Mouse (Mus musculus) stomach, embryonic 14.5 days (tissue): ENCODE measurements around the gene Sash1. TPM values are rescaled to one million over a fixed set of nuclear protein-coding genes. Genes with fewer than 3 reads are reported as not detected.

ENCODE experiments used
- ATAC-seq: fragments of 200-750 bp; cut with Nextera tagmentation; 2 replicates; pipeline ENCODE4 v1.8.0; 2017; ENCODE audit warnings: low read depth, moderate TSS enrichment; ENCODE audit not compliant: insufficient number of reproducible peaks, insufficient read depth, low FRiP score
- H3K27ac ChIP-seq: fragments of 300-500 bp; sonication (generic); 2 replicates; pipeline ENCODE4 v1.5.1; 2014; ENCODE audit warnings: mild to moderate bottlenecking, low read length, moderate library complexity, mixed read lengths
- H3K27me3 ChIP-seq: fragments of 300-500 bp; sonication (generic); 2 replicates; pipeline ENCODE4 v1.6.1; 2014; ENCODE audit warnings: low read length, control low read depth, mixed read lengths; ENCODE audit not compliant: control insufficient read depth, insufficient read depth
- H3K36me3 ChIP-seq: fragments of 300-500 bp; sonication (generic); 2 replicates; pipeline ENCODE4 v1.6.1; 2014; ENCODE audit warnings: mild to moderate bottlenecking, control low read depth, low read length, moderate library complexity, mixed read lengths; ENCODE audit not compliant: control insufficient read depth, insufficient read depth
- H3K4me1 ChIP-seq: fragments of 300-500 bp; sonication (generic); 2 replicates; pipeline ENCODE4 v1.6.1; 2014; ENCODE audit warnings: low read length, control low read depth, mixed read lengths; ENCODE audit not compliant: control insufficient read depth, insufficient read depth
- H3K4me2 ChIP-seq: fragments of 300-500 bp; sonication (generic); replicated peaks from 2 replicates; pipeline ENCODE4 v1.6.1; 2014; ENCODE audit warnings: low read depth, low read length, control low read depth
- H3K4me3 ChIP-seq: fragments of 300-500 bp; sonication (generic); 2 replicates; pipeline ENCODE4 v1.5.1; 2014; ENCODE audit warnings: low read depth, low read length, control low read depth
- H3K9ac ChIP-seq: fragments of 300-500 bp; sonication (generic); replicated peaks from 2 replicates; pipeline ENCODE4 v1.6.1; 2014; ENCODE audit warnings: low read depth, mild to moderate bottlenecking, control low read depth, low read length, moderate library complexity, mixed read lengths
- H3K9me3 ChIP-seq: fragments of 300-500 bp; sonication (generic); 2 replicates; pipeline ENCODE4 v1.6.1; 2016; ENCODE audit warnings: low read depth, low read length, control low read depth; ENCODE audit not compliant: control insufficient read depth
- WGBS: fragments of 180-500 bp; shearing (Covaris S2); extraction: QIAGEN DNeasy Blood & Tissue Kit; methylation state at CpG from one replicate; pipeline ENCODE4 v1.1.7; 2014; 5-methylcytosine and 5-hydroxymethylcytosine counted together
- polyA plus RNA-seq: library from polyadenylated mRNA; unstranded; fragments of >200 nt; fragmentation: Nextera tagmentation; extraction: Ambion mirVana; gene quantifications from 2 replicates; pipeline ENCODE4 v1.2.1, GENCODE M21; 2014

Sash1 gene
- polyA plus RNA-seq, 1 experiment from 2014 or later, result 9.3 TPM

- Histone ChIP-seq H3K4me2 (no peak overlapping the region), H3K4me1 (no peaks in the 10 kb centered on the region), H3K36me3 (no peaks in the 10 kb centered on the region), H3K27me3 (no peaks in the 10 kb centered on the region), H3K4me3 (no peak overlapping the region), H3K9ac (no peak overlapping the region), H3K27ac (no peak overlapping the region), H3K9me3 (no peaks in the 10 kb centered on the region)
- ATAC-seq, result no peak
- WGBS, result 52% methylated on average over 4 of the region's 4 CpGs
These were observed 3.5 kb upstream of the Sash1 start for GRCm38 (mm10) chr10:8889341-8889740.

- Histone ChIP-seq H3K27ac (peak overlapping the region; percentile 96), H3K4me2 (peak overlapping the region; percentile 70), H3K36me3 (no peaks in the 10 kb centered on the region), H3K9me3 (no peaks in the 10 kb centered on the region), H3K9ac (peak overlapping the region; percentile 77), H3K27me3 (no peaks in the 10 kb centered on the region), H3K4me1 (peaks cover 14% of the 10 kb centered on the region), H3K4me3 (peak overlapping the region; percentile 82)
- 3% methylated on average over 14 of the region's 14 CpGs for WGBS
- no peak for ATAC-seq
These were observed 621 bp upstream of the Sash1 start for GRCm38 (mm10) chr10:8886528-8886854.

GRCm38 (mm10) chr10:8885201-8885600, 669 bp downstream of the Sash1 start:
- Histone ChIP-seq H3K4me3 (peak overlapping the region; percentile 82), H3K9me3 (no peaks in the 10 kb centered on the region), H3K36me3 (no peaks in the 10 kb centered on the region), H3K27me3 (no peaks in the 10 kb centered on the region), H3K9ac (peak overlapping the region; percentile 77), H3K4me2 (peak overlapping the region; percentile 70), H3K27ac (peak overlapping the region; percentile 96), H3K4me1 (peaks cover 16% of the 10 kb centered on the region)
- 3% methylated on average over 11 of the region's 11 CpGs for WGBS
- no peak for ATAC-seq

GRCm38 (mm10) chr10:8884565-8884964, 1.3 kb downstream of the Sash1 start:
- 52% methylated on average over 5 of the region's 5 CpGs for WGBS
- H3K9ac ChIP-seq, result no peak overlapping the region
- no peaks in the 10 kb centered on the region for H3K36me3 ChIP-seq
- peaks cover 16% of the 10 kb centered on the region for H3K4me1 ChIP-seq
- peak overlapping the region; percentile 70 for H3K4me2 ChIP-seq
- H3K4me3 ChIP-seq, result peak overlapping the region; percentile 82; the same call in 1 of the 2 replicates
- H3K9me3 ChIP-seq, result no peaks in the 10 kb centered on the region
- H3K27ac ChIP-seq, result no peak overlapping the region
- no peaks in the 10 kb centered on the region for H3K27me3 ChIP-seq
- ATAC-seq, result no peak

- ATAC-seq, result no peak
- Histone ChIP-seq H3K27ac (no peak overlapping the region), H3K9ac (no peak overlapping the region), H3K9me3 (no peaks in the 10 kb centered on the region), H3K4me1 (peaks cover 16% of the 10 kb centered on the region), H3K27me3 (no peaks in the 10 kb centered on the region), H3K36me3 (no peaks in the 10 kb centered on the region), H3K4me3 (peak overlapping the region; percentile 0; the same call in 1 of the 2 replicates), H3K4me2 (peak overlapping the region; percentile 70; the same call in 1 of the 2 replicates)
- 18% methylated on average over 4 of the region's 4 CpGs for WGBS
These were observed 2.2 kb downstream of the Sash1 start for GRCm38 (mm10) chr10:8883686-8884085.

GRCm38 (mm10) chr10:8881736-8882135, 4.1 kb downstream of the Sash1 start:
- Histone ChIP-seq H3K4me3 (no peak overlapping the region), H3K36me3 (no peaks in the 10 kb centered on the region), H3K4me2 (no peak overlapping the region), H3K9ac (no peak overlapping the region), H3K9me3 (no peaks in the 10 kb centered on the region), H3K4me1 (peaks cover 16% of the 10 kb centered on the region), H3K27ac (no peak overlapping the region), H3K27me3 (no peaks in the 10 kb centered on the region)
- WGBS, result 42% methylated on average over 2 of the region's 2 CpGs
- no peak for ATAC-seq

- H3K36me3 ChIP-seq, result no peaks in the 10 kb centered on the region
- ATAC-seq, result no peak
- H3K9ac ChIP-seq, result no peak overlapping the region
- no peaks in the 10 kb centered on the region for H3K9me3 ChIP-seq
- no peak overlapping the region for H3K4me2 ChIP-seq
- peaks cover 16% of the 10 kb centered on the region for H3K4me1 ChIP-seq
- WGBS, result 67% methylated on average over 15 of the region's 15 CpGs
- H3K4me3 ChIP-seq, result no peak overlapping the region
- H3K27ac ChIP-seq, result no peak overlapping the region
- no peaks in the 10 kb centered on the region for H3K27me3 ChIP-seq
These were observed 4.8 kb downstream of the Sash1 start for GRCm38 (mm10) chr10:8880950-8881675.

GRCm38 (mm10) chr10:8878824-8879223, 7.0 kb downstream of the Sash1 start:
- no peak overlapping the region for H3K27ac ChIP-seq
- H3K9me3 ChIP-seq, result no peaks in the 10 kb centered on the region
- no peak overlapping the region for H3K4me3 ChIP-seq
- WGBS, result 36% methylated on average over 9 of the region's 9 CpGs
- 0 out of 2 replicates have a peak, but pooled peaks have one; percentile 33 for ATAC-seq
- H3K4me1 ChIP-seq, result peaks cover 14% of the 10 kb centered on the region
- H3K27me3 ChIP-seq, result no peaks in the 10 kb centered on the region
- H3K36me3 ChIP-seq, result no peaks in the 10 kb centered on the region
- H3K4me2 ChIP-seq, result peak overlapping the region; percentile 21; the same call in 1 of the 2 replicates
- H3K9ac ChIP-seq, result no peak overlapping the region

GRCm38 (mm10) chr10:8878381-8878780, 7.5 kb downstream of the Sash1 start:
- peaks cover 13% of the 10 kb centered on the region for H3K4me1 ChIP-seq
- no peaks in the 10 kb centered on the region for H3K9me3 ChIP-seq
- 0 out of 2 replicates have a peak, but pooled peaks have one; percentile 23 for ATAC-seq
- H3K27me3 ChIP-seq, result no peaks in the 10 kb centered on the region
- WGBS, result 70% methylated on average over 13 of the region's 13 CpGs
- H3K36me3 ChIP-seq, result no peaks in the 10 kb centered on the region
- no peak overlapping the region for H3K9ac ChIP-seq
- no peak overlapping the region for H3K4me3 ChIP-seq
- peak overlapping the region; percentile 21; the same call in 1 of the 2 replicates for H3K4me2 ChIP-seq
- no peak overlapping the region for H3K27ac ChIP-seq
